Mouse (Mus musculus): ENCODE data around the gene Txndc5. TPM values are rescaled to one million over a fixed set of nuclear protein-coding genes. Genes with fewer than 3 reads are reported as not detected.

Gene Txndc5
- 92.2 and 110 TPM in 2 replicates for total RNA-seq (2014; rRNA removed)
- polyA plus RNA-seq (2015; fragmentation: Nextera tagmentation; extraction: Ambion mirVana), result 76.9 and 81.0 TPM in 2 replicates

DNA sequence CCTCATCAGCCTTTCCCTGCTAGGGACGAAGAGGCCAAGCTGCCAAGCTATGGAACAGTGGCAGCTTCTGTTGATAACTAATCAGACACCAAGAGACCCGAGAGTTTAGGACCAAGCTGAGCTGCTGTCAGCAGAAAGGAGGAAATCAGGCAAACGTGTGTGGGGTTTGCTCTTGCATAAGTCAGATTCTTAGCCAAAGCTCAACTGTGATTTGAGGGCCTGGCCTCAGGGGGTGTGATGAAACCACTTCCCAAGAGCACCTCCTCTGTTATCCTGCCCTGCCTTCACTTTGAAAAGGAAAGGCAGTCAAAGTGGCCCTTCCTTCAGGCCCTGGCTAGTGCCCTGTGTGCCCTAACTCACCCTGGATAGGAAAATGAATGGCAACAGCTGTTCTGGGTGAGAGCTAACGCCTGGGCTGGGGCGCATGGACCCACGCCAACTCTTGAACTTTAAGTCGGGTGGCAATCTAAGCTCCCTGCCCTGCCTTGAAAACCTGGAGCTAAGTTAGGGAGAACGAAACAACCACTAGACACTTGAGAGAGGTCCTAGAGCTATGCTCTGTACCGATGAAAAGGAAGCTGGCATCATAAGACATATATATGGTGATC, at the start of gene Txndc5:
TSS of gene Txndc5 (minus strand) at position 138 of the 608 bp plus-strand sequence.
- H3K9ac ChIP-seq (replicated peaks; ENCODE audit: low read length), result peak within 1 kb of the TSS; percentile 79
- peak within 1 kb of the TSS; percentile 83 for H3K27ac ChIP-seq
- no peaks in the 10 kb centered on the region for H3K27me3 ChIP-seq (ENCODE audit: insufficient read depth, low read length)
- no peaks in the 10 kb centered on the region for H3K9me3 ChIP-seq (ENCODE audit: low read length)
- peaks cover 14% of the 10 kb centered on the region; the same call in 1 of the 2 replicates for H3K4me1 ChIP-seq (ENCODE audit: insufficient read depth, low read length)
- ATAC-seq (peak; percentile 4; the same call in 1 of the 2 replicates), DNase-seq (ENCODE audit: low spot score) (no peak)
- TF ChIP-seq CTCF (IDR thresholded peaks at IDR 0.05; ENCODE audit: low read depth), result no peak
- H3K4me2 ChIP-seq (ENCODE audit: low read depth, low read length), result peak within 1 kb of the TSS; percentile 91
- H3K4me3 ChIP-seq (ENCODE audit: low read length), result peak within 1 kb of the TSS; percentile 62
- 52% methylated on average over 9 of the region's 9 CpGs for WGBS
- no peaks in the 10 kb centered on the region for H3K36me3 ChIP-seq (ENCODE audit: insufficient read depth, low read length)

DNA sequence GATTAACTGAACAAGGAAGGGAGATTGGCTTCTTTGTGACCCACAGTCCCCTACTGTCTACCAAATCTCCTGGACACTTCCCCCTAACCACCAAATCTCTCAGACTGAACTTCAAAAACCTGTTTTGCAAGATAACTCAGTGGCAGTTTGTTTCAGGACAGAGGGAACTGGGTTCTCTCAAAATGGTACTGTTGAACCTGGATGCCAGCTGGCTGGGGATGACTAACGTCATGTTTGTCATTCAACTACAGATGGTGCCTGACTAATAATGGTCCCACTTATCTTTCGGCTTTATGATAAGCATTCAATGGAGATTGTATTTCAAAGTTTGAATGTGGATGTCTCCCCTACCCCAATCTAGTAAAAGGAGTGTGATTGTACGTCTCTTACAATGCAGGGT, 46.0 kb upstream of the Txndc5 start:
- no peaks in the 10 kb centered on the region for H3K36me3 ChIP-seq (ENCODE audit: insufficient read depth, low read length)
- H3K4me3 ChIP-seq (ENCODE audit: low read length), result no peak overlapping the region
- no peaks in the 10 kb centered on the region for H3K4me1 ChIP-seq (ENCODE audit: insufficient read depth, low read length)
- no peak for DNase-seq (ENCODE audit: low spot score)
- H3K27ac ChIP-seq, result no peak overlapping the region
- H3K27me3 ChIP-seq (ENCODE audit: insufficient read depth, low read length), result no peaks in the 10 kb centered on the region
- H3K9me3 ChIP-seq (ENCODE audit: low read length), result no peaks in the 10 kb centered on the region
- no peak overlapping the region for H3K9ac ChIP-seq (replicated peaks; ENCODE audit: low read length)
- ATAC-seq, result no peak
- TF ChIP-seq CTCF (IDR thresholded peaks at IDR 0.05; ENCODE audit: low read depth), result no peak
- WGBS, result 65% methylated on average over 3 of the region's 3 CpGs
- no peak overlapping the region for H3K4me2 ChIP-seq (ENCODE audit: low read depth, low read length)

DNA sequence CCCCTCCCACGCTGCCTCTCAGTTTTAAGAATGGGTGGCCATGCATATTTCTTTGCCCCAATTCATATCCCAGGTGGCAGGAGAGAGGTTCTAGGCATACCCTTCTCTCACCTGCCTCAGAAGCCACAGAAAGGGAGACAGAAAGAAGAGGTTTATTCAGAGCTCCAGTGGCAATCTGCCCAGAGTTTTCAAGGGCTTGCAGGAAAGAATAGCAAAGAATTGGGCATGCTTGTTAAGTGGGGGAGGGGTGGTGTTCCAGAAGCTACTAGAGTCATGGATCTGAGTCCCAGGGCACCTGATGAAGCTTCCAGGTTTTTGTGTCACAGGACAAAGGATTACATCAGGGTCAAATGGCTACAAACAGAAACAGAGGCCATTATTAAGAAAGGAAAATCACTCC, 44.7 kb upstream of the Txndc5 start:
- Histone ChIP-seq H3K4me3 (ENCODE audit: low read length) (no peak overlapping the region), H3K9me3 (ENCODE audit: low read length) (no peaks in the 10 kb centered on the region), H3K27me3 (ENCODE audit: insufficient read depth, low read length) (no peaks in the 10 kb centered on the region), H3K4me1 (ENCODE audit: insufficient read depth, low read length) (no peaks in the 10 kb centered on the region), H3K27ac (no peak overlapping the region), H3K9ac (replicated peaks; ENCODE audit: low read length) (no peak overlapping the region), H3K36me3 (ENCODE audit: insufficient read depth, low read length) (no peaks in the 10 kb centered on the region), H3K4me2 (ENCODE audit: low read depth, low read length) (no peak overlapping the region)
- WGBS, result 92% methylated on average over 1 of the region's 1 CpGs
- no peak for DNase-seq (ENCODE audit: low spot score)
- ATAC-seq, result no peak
- no peak for TF ChIP-seq CTCF (IDR thresholded peaks at IDR 0.05; ENCODE audit: low read depth)

DNA sequence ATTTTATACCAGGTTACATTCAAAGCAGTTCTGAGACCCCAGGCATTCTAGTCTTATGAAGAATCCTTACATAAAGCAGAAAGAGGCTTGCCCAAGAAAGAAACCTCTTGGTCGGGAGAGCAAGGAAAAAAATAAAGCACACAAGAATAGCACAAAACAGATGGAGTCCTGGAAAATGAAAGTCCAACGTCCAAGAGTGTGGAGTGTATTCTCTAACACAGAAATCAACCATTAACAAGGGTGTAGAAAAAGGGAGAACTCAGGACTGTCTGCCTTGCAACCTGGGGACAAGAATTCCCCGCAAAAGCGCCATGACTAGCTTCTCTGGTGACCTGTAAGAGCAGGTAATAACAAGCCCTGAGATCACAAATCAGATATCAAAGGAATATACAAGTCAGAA, 36.6 kb upstream of the Txndc5 start:
- Histone ChIP-seq H3K9me3 (ENCODE audit: low read length) (no peaks in the 10 kb centered on the region), H3K4me2 (ENCODE audit: low read depth, low read length) (no peak overlapping the region), H3K36me3 (ENCODE audit: insufficient read depth, low read length) (no peaks in the 10 kb centered on the region), H3K9ac (replicated peaks; ENCODE audit: low read length) (no peak overlapping the region), H3K27ac (no peak overlapping the region), H3K4me3 (ENCODE audit: low read length) (no peak overlapping the region), H3K27me3 (ENCODE audit: insufficient read depth, low read length) (no peaks in the 10 kb centered on the region), H3K4me1 (ENCODE audit: insufficient read depth, low read length) (no peaks in the 10 kb centered on the region)
- ATAC-seq, result no peak
- no peak for DNase-seq (ENCODE audit: low spot score)
- 83% methylated on average over 4 of the region's 4 CpGs for WGBS
- no peak for TF ChIP-seq CTCF (IDR thresholded peaks at IDR 0.05; ENCODE audit: low read depth)

DNA sequence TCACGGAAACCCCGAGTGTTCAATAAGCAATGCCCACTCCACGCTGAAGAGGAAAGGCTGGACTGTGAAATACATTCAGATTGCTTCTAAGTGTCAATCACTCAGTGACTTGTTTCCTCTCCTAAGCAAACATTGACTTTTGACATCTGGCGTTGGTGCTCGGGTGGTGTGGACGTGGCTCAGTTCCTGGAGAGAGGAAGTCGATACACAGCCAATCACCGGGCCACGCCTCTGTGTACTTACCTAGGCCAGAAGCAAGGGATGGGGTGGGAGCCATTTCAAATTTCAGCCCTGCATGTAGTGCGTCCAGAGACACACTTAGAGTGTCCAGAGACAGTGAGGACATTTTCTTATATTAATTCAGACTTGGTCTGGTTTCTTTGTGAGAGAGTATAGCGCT, 26.0 kb upstream of the Txndc5 start:
- no peak overlapping the region for H3K27ac ChIP-seq
- no peaks in the 10 kb centered on the region for H3K36me3 ChIP-seq (ENCODE audit: insufficient read depth, low read length)
- ATAC-seq (no peak), DNase-seq (ENCODE audit: low spot score) (no peak)
- H3K4me2 ChIP-seq (ENCODE audit: low read depth, low read length), result no peak overlapping the region
- H3K4me1 ChIP-seq (ENCODE audit: insufficient read depth, low read length), result no peaks in the 10 kb centered on the region
- H3K4me3 ChIP-seq (ENCODE audit: low read length), result no peak overlapping the region
- H3K27me3 ChIP-seq (ENCODE audit: insufficient read depth, low read length), result no peaks in the 10 kb centered on the region
- no peak overlapping the region for H3K9ac ChIP-seq (replicated peaks; ENCODE audit: low read length)
- WGBS, result 87% methylated on average over 11 of the region's 11 CpGs
- no peaks in the 10 kb centered on the region for H3K9me3 ChIP-seq (ENCODE audit: low read length)
- no peak for TF ChIP-seq CTCF (IDR thresholded peaks at IDR 0.05; ENCODE audit: low read depth)

DNA sequence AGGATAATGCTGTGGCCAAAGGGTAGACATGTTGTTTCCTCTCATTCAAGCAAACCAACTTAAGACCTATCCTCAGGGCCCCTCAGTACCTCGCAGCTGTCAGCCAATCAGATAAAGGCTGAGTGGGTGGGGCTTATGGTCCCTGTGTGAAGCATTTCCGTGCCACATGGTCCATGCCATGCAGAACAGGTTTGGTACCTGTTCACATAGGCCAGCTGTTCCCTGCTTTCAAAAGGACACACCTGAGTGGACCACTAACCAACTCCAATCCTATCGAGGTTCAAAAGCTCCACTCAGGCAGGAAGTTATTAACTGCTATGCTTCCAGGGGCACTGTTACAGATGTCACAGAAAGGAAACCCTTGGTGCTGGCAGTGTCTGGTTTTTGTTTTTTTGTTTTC, 25.6 kb upstream of the Txndc5 start:
- H3K4me2 ChIP-seq (ENCODE audit: low read depth, low read length), result no peak overlapping the region
- H3K27ac ChIP-seq, result no peak overlapping the region
- 71% methylated on average over 3 of the region's 3 CpGs for WGBS
- H3K4me3 ChIP-seq (ENCODE audit: low read length), result no peak overlapping the region
- H3K4me1 ChIP-seq (ENCODE audit: insufficient read depth, low read length), result no peaks in the 10 kb centered on the region
- H3K27me3 ChIP-seq (ENCODE audit: insufficient read depth, low read length), result no peaks in the 10 kb centered on the region
- no peaks in the 10 kb centered on the region for H3K9me3 ChIP-seq (ENCODE audit: low read length)
- no peaks in the 10 kb centered on the region for H3K36me3 ChIP-seq (ENCODE audit: insufficient read depth, low read length)
- no peak for TF ChIP-seq CTCF (IDR thresholded peaks at IDR 0.05; ENCODE audit: low read depth)
- ATAC-seq, result no peak
- DNase-seq (ENCODE audit: low spot score), result no peak
- H3K9ac ChIP-seq (replicated peaks; ENCODE audit: low read length), result no peak overlapping the region

DNA sequence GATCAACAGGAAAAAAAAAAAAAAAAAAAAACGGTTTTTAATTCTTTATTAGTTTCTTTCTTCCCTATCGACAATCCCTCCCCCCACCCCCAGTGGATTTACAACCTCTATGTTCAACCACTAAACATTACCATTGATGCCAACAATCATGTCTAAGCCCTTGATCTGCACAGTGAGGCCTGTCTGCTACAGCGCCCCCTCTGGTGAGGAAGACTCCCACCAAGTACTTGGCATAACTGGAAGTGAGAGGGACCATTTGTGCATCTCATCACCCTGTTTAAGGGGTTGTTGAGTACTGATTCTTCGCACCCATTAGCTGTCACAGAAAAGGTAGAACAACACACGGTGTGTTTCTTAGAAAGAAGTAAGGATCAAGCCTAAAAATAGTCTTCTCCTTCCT, 20.1 kb upstream of the Txndc5 start:
- no peak overlapping the region for H3K4me3 ChIP-seq (ENCODE audit: low read length)
- no peaks in the 10 kb centered on the region for H3K4me1 ChIP-seq (ENCODE audit: insufficient read depth, low read length)
- no peak overlapping the region for H3K27ac ChIP-seq
- no peak overlapping the region for H3K4me2 ChIP-seq (ENCODE audit: low read depth, low read length)
- ATAC-seq (no peak), DNase-seq (ENCODE audit: low spot score) (no peak)
- H3K9ac ChIP-seq (replicated peaks; ENCODE audit: low read length), result no peak overlapping the region
- 74% methylated on average over 5 of the region's 5 CpGs for WGBS
- TF ChIP-seq CTCF (IDR thresholded peaks at IDR 0.05; ENCODE audit: low read depth), result no peak
- no peaks in the 10 kb centered on the region for H3K36me3 ChIP-seq (ENCODE audit: insufficient read depth, low read length)
- no peaks in the 10 kb centered on the region for H3K27me3 ChIP-seq (ENCODE audit: insufficient read depth, low read length)
- H3K9me3 ChIP-seq (ENCODE audit: low read length), result no peaks in the 10 kb centered on the region

All from hindbrain, postnatal 0 days (tissue).